Mouse (Mus musculus): ENCODE results near the gene Ints6.
A peak's percentile ranks its signal among the peaks of the same experiment; 100 is the strongest.

- TF ChIP-seq POLR2A (IDR thresholded peaks at IDR 0.05; ENCODE audit: borderline replicate concordance, extremely low read depth, low read depth, low read length) (peak; percentile 100), CTCF (IDR thresholded peaks at IDR 0.05; ENCODE audit: insufficient read depth, low read length) (no peak)
These were observed at the start of gene Ints6 for GRCm38 (mm10) chr14:62761036-62761881.

Measured in lung, adult 2 months (tissue).